Mouse (Mus musculus) mammary gland, adult 2 months (tissue): Measurements from ENCODE around the gene Crlf2. TPM values are rescaled to one million over a fixed set of nuclear protein-coding genes. Genes with fewer than 3 reads are reported as not detected.

Experiments used
- polyA plus RNA-seq: library from polyadenylated mRNA; depleted of rRNA; stranded (reverse); fragments of >200 nt; gene quantifications from 2 replicates; pipeline ENCODE4 v1.2.3, GENCODE M21; 2012; ENCODE audit warnings: low replicate concordance; rRNA removed

The Crlf2 gene
- 21.5 and 103 TPM in 2 replicates for polyA plus RNA-seq

DNA sequence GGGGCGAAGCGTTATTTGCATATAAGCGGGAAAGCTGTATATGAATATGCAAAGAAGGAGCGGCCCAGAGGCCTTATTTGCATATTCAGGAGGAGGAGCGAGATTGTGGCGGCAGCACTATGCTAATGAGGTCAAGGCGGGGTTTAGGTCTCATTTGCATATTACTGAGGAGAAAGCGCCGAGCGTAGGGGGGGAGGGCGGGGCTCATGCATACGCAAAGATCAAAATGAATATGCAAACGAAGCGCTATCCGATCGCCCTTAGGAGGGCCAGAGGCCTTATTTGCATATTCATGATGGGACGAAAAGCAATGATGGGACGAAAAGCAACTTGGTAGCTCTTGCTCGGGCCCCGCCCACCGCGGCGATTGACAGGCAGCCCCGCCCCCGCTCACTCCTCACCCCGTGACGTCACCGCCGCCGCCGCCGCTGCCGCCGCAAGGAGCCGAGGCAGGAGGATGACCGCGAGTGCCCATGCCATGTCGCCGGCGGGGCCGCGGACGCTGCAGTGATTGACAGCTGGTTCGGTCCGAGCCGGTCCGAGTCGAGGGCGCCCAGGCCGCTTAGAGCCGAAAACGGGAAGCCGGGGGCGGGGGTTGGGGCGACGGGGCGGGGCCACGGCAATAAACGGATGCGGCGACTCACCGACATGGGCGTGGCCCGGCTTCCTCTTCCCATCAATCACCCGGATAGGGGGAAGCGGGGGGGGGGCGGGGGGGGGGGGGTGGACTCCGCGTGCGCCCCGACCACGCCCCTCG lies at the start of gene Crlf2:
Gene Crlf2 (minus strand): TSS at position 590 of the 757 bp plus-strand sequence.

Other genes starting within 250 kb of the Crlf2 start
- gene Vmn2r16, start 228.8 kb downstream of the Crlf2 start, polyA plus RNA-seq: not detected in 2 replicates
- gene Vmn2r17, start 139.3 kb downstream of the Crlf2 start, polyA plus RNA-seq: not detected in 2 replicates
- gene 5430403G16Rik, start 132.0 kb upstream of the Crlf2 start, polyA plus RNA-seq: 0.08 and 0.24 TPM in 2 replicates
- 0.48 and 3.4 TPM in 2 replicates for gene 4930522L14Rik, start 192.9 kb upstream of the Crlf2 start, polyA plus RNA-seq